Comparison of ENCODE assay signal across 8 mouse cellular contexts in genomic region chr5:49350126-49350909, GRCm38 (mm10).
DNase-seq lines count a peak whose midpoint lies in the region; ATAC-seq and TF ChIP-seq lines count a peak whose summit lies in the region.

No protein-coding gene starts in this region.

- H3K27ac ChIP-seq in forebrain, embryonic 10.5 days, result no peak overlapping the region
- no peak overlapping the region for H3K27ac ChIP-seq in intestine, postnatal 0 days (ENCODE audit: low read depth, low read length)
- H3K27ac ChIP-seq in limb, embryonic 11.5 days (replicated peaks; ENCODE audit: low read depth, low read length), result no peak overlapping the region
- no peak overlapping the region for H3K27ac ChIP-seq in midbrain, postnatal 0 days (ENCODE audit: low read depth, low read length)

- no peaks in the 10 kb centered on the region for H3K4me1 ChIP-seq in forebrain, embryonic 10.5 days
- H3K4me1 ChIP-seq in intestine, postnatal 0 days (replicated peaks; ENCODE audit: control insufficient read depth, insufficient read depth, low read length), result no peaks in the 10 kb centered on the region
- H3K4me1 ChIP-seq in limb, embryonic 11.5 days (ENCODE audit: control insufficient read depth, insufficient read depth, low read length), result no peaks in the 10 kb centered on the region
- no peaks in the 10 kb centered on the region for H3K4me1 ChIP-seq in midbrain, postnatal 0 days (ENCODE audit: insufficient read depth, low read length)

- H3K36me3 ChIP-seq in forebrain, embryonic 10.5 days (replicated peaks), result no peaks in the 10 kb centered on the region
- H3K36me3 ChIP-seq in intestine, postnatal 0 days (ENCODE audit: control insufficient read depth, insufficient read depth), result no peaks in the 10 kb centered on the region
- no peaks in the 10 kb centered on the region for H3K36me3 ChIP-seq in limb, embryonic 11.5 days (ENCODE audit: control insufficient read depth, insufficient read depth, low read length)
- no peaks in the 10 kb centered on the region for H3K36me3 ChIP-seq in midbrain, postnatal 0 days (ENCODE audit: insufficient read depth, low read length)

- WGBS in forebrain, embryonic 10.5 days, result 36% methylated on average over 4 of the region's 4 CpGs
- 22% methylated on average over 4 of the region's 4 CpGs for WGBS in intestine, postnatal 0 days
- 33% methylated on average over 4 of the region's 4 CpGs for WGBS in limb, embryonic 11.5 days
- 31% methylated on average over 4 of the region's 4 CpGs for WGBS in midbrain, postnatal 0 days

- ATAC-seq in intestine, postnatal 0 days, result peak; percentile 43; the same call in 1 of the 2 replicates
- ATAC-seq in limb, embryonic 11.5 days (ENCODE audit: insufficient number of reproducible peaks, low FRiP score, low TSS enrichment, low read depth), result peak; percentile 67; the same call in 1 of the 2 replicates
- ATAC-seq in midbrain, postnatal 0 days (ENCODE audit: low FRiP score), result peak; percentile 71; the same call in 1 of the 2 replicates

- no peak overlapping the region for H3K4me2 ChIP-seq in intestine, postnatal 0 days (replicated peaks; ENCODE audit: low read depth)
- no peak overlapping the region for H3K4me2 ChIP-seq in limb, embryonic 11.5 days (ENCODE audit: low read depth, severe bottlenecking)
- no peak overlapping the region for H3K4me2 ChIP-seq in midbrain, postnatal 0 days (ENCODE audit: low read depth, low read length, poor library complexity, severe bottlenecking)

- TF ChIP-seq CTCF in intestine, postnatal 0 days (IDR thresholded peaks at IDR 0.05; ENCODE audit: low read depth), result peak; percentile 90
- peak; percentile 97 for TF ChIP-seq CTCF in midbrain, postnatal 0 days (IDR thresholded peaks at IDR 0.05)

- intact Hi-C loops in gastrocnemius, postnatal 14 days (cut with DNase I; ENCODE audit: low total_unique reads), result loop anchor here (5.0 kb wide), 1 partner anchor 263 kb away; no protein-coding TSS in a partner anchor

- peak; percentile 6 for DNase-seq in gastrocnemius, postnatal 14 days
- no peak for DNase-seq in gastrocnemius, adult 18-20 months (ENCODE audit: low spot score)
- peak; percentile 82 for DNase-seq in brain, adult 2 months (ENCODE audit: low read depth, low spot score)
- peak; percentile 33 for DNase-seq in forebrain, embryonic 10.5 days (ENCODE audit: extremely low spot score, low spot score)
- DNase-seq in limb, embryonic 11.5 days (ENCODE audit: low spot score), result peak; percentile 54
- DNase-seq in midbrain, postnatal 0 days (ENCODE audit: low spot score), result peak; percentile 84
- no peak for DNase-seq in natural killer cell, adult 2 months (ENCODE audit: low spot score in 2 of 2)

- H3K9ac ChIP-seq in intestine, postnatal 0 days (ENCODE audit: low read depth, low read length), result no peak overlapping the region
- H3K9ac ChIP-seq in limb, embryonic 11.5 days (ENCODE audit: low read length), result no peak overlapping the region
- no peak overlapping the region for H3K9ac ChIP-seq in midbrain, postnatal 0 days (replicated peaks; ENCODE audit: low read length, poor library complexity, severe bottlenecking)

- H3K9me3 ChIP-seq in forebrain, embryonic 10.5 days, result no peaks in the 10 kb centered on the region
- no peaks in the 10 kb centered on the region for H3K9me3 ChIP-seq in intestine, postnatal 0 days (ENCODE audit: control insufficient read depth)
- no peaks in the 10 kb centered on the region for H3K9me3 ChIP-seq in limb, embryonic 11.5 days (ENCODE audit: control insufficient read depth, low read length)
- no peaks in the 10 kb centered on the region for H3K9me3 ChIP-seq in midbrain, postnatal 0 days (ENCODE audit: low read length)

- no peak overlapping the region for H3K4me3 ChIP-seq in forebrain, embryonic 10.5 days
- no peak overlapping the region for H3K4me3 ChIP-seq in intestine, postnatal 0 days (ENCODE audit: low read depth, low read length)
- no peak overlapping the region for H3K4me3 ChIP-seq in limb, embryonic 11.5 days (ENCODE audit: low read depth, low read length)
- no peak overlapping the region for H3K4me3 ChIP-seq in midbrain, postnatal 0 days (ENCODE audit: low read depth, low read length)

- H3K27me3 ChIP-seq in forebrain, embryonic 10.5 days (ENCODE audit: poor library complexity, severe bottlenecking), result no peaks in the 10 kb centered on the region
- no peaks in the 10 kb centered on the region for H3K27me3 ChIP-seq in intestine, postnatal 0 days (replicated peaks; ENCODE audit: control insufficient read depth, insufficient read depth, low read length)
- no peaks in the 10 kb centered on the region for H3K27me3 ChIP-seq in limb, embryonic 11.5 days (ENCODE audit: control insufficient read depth, insufficient read depth, low read length)
- no peaks in the 10 kb centered on the region for H3K27me3 ChIP-seq in midbrain, postnatal 0 days (ENCODE audit: insufficient read depth, low read length)

Comparison
In these comparisons a context has a peak if more than half of its experiments do, and no peak if none do; other contexts are left out.
1. DNase-seq: peak in gastrocnemius, postnatal 14 days (single experiment), brain, adult 2 months (single experiment), forebrain, embryonic 10.5 days (single experiment), limb, embryonic 11.5 days (single experiment) and midbrain, postnatal 0 days (single experiment); none in gastrocnemius, adult 18-20 months (single experiment) and natural killer cell, adult 2 months (0 of 2).
2. Peak in every context shown above with its lines, with median percentiles within 50 percentile points of each other: ATAC-seq.